Comparison of ENCODE assay signal across 17 mouse cellular contexts in genomic region chr12:32689361-32689760, GRCm38 (mm10).
DNase-seq lines count a peak whose midpoint lies in the region; TF ChIP-seq lines count a peak whose summit lies in the region.
"Had no signal": no experiment of that assay in that cellular context is flagged by ENCODE, and none has a peak within 500 bp of the region (broad histone marks: within the 10 kb centered on the region; RNA-seq: fewer than 3 reads in every experiment).

No protein-coding gene starts in this region.

- H3K27ac ChIP-seq in kidney, adult 2 months (ENCODE audit: insufficient read depth, low read depth, low read length) = no peak overlapping the region
- H3K27ac ChIP-seq: embryonic facial prominence, embryonic 13.5 days; forebrain, embryonic 15.5 days; hindbrain, embryonic 12.5 days; limb, embryonic 12.5 days; liver, embryonic 13.5 days; macrophage; midbrain, embryonic 10.5 days; stomach, postnatal 0 days had no signal

- TF ChIP-seq CTCF in kidney, adult 2 months (conservative IDR thresholded peaks at IDR 0.05; ENCODE audit: insufficient read depth, insufficient read length, low read depth, low read length) = no peak

- WGBS in kidney, adult 2 months = 39% methylated on average over 4 of the region's 4 CpGs

- no peaks in the 10 kb centered on the region for H3K27me3 ChIP-seq in kidney, adult 2 months (replicated peaks; ENCODE audit: control insufficient read depth, insufficient read depth, low read length)
- H3K27me3 ChIP-seq: embryonic facial prominence, embryonic 13.5 days; forebrain, embryonic 15.5 days; hindbrain, embryonic 12.5 days; limb, embryonic 12.5 days; liver, embryonic 13.5 days had no signal

- H3K4me3 ChIP-seq in kidney, adult 2 months (ENCODE audit: insufficient read depth, low read depth, low read length) = no peak overlapping the region
- H3K4me3 ChIP-seq: embryonic facial prominence, embryonic 13.5 days; forebrain, embryonic 15.5 days; hindbrain, embryonic 12.5 days; limb, embryonic 12.5 days; liver, embryonic 13.5 days; midbrain, embryonic 10.5 days had no signal

- no peaks in the 10 kb centered on the region for H3K36me3 ChIP-seq in kidney, adult 2 months (ENCODE audit: control insufficient read depth, insufficient read depth, low read length)
- H3K36me3 ChIP-seq: embryonic facial prominence, embryonic 13.5 days; forebrain, embryonic 15.5 days; hindbrain, embryonic 12.5 days; limb, embryonic 12.5 days; liver, embryonic 13.5 days; midbrain, embryonic 10.5 days had no signal

- DNase-seq in kidney, adult 2 months = peak; percentile 71
- DNase-seq in kidney, postnatal 4 days = no peak
- peak; percentile 23 for DNase-seq in adipocyte (ENCODE audit: low spot score)
- peak; percentile 42 for DNase-seq in adrenal gland, adult 8-10 months
- DNase-seq in kidney, postnatal 10 days = peak; percentile 17
- no peak for DNase-seq in neural tube, embryonic 10.5 days (ENCODE audit: extremely low spot score, low spot score)
- DNase-seq in thymus, postnatal 0 days (ENCODE audit: low spot score) = no peak
- DNase-seq: heart, postnatal 10 days; liver, embryonic 13.5 days; retina, postnatal 1 day had no signal

- no peak for TF ChIP-seq POLR2A in kidney, adult 2 months (IDR thresholded peaks at IDR 0.05; ENCODE audit: low read depth, low read length)

- H3K4me1 ChIP-seq in kidney, adult 2 months (ENCODE audit: control insufficient read depth, insufficient read depth, low read length) = peaks cover 5% of the 10 kb centered on the region
- H3K4me1 ChIP-seq: hindbrain, embryonic 12.5 days; limb, embryonic 12.5 days; liver, embryonic 13.5 days had no signal

Comparison
In these comparisons a context has a peak if more than half of its experiments do, and no peak if none do; other contexts are left out.
1. DNase-seq: peak in kidney, adult 2 months (single experiment), adipocyte (single experiment), adrenal gland, adult 8-10 months (single experiment) and kidney, postnatal 10 days (single experiment); none in kidney, postnatal 4 days (0 of 2), neural tube, embryonic 10.5 days (single experiment) and thymus, postnatal 0 days (single experiment).